In genomic region chr7:30457629-30458330, GRCm38 (mm10) we compare ENCODE assay signal across 10 mouse cellular contexts. TPM values are rescaled to one million over a fixed set of nuclear protein-coding genes. Genes with fewer than 3 reads are reported as not detected.
DNase-seq lines count a peak whose midpoint lies in the region; ATAC-seq and TF ChIP-seq lines count a peak whose summit lies in the region.
"Had no signal": no experiment of that assay in that cellular context is flagged by ENCODE, and none has a peak within 500 bp of the region (broad histone marks: within the 10 kb centered on the region; RNA-seq: fewer than 3 reads in every experiment).

Gene Kirrel2, minus strand, starts transcription at chr7:30457690.
Gene Nphs1, plus strand, starts transcription at chr7:30458315.

- peaks cover 100% of the 10 kb centered on the region for H3K4me1 ChIP-seq in E14TG2a.4 (replicated peaks; ENCODE audit: low read depth, low read length)
- H3K4me1 ChIP-seq in forebrain, postnatal 0 days (ENCODE audit: insufficient read depth): peaks cover 4% of the 10 kb centered on the region; the same call in 1 of the 2 replicates

- intact Hi-C loops in left cerebral cortex, adult 2 months (cut with DNase I): no loop called here

- DNase-seq in cerebellum, adult 11-12 months: peak; percentile 13
- peak; percentile 56 for DNase-seq in forebrain, postnatal 0 days
- DNase-seq in left cerebral cortex, adult 2 months (ENCODE audit: extremely low spot score in 1 of 2, low spot score in 2 of 2): peak; percentile 64 to 67
- peak; percentile 82 for DNase-seq in retina, postnatal 1 day
- no peak for DNase-seq in adrenal gland, postnatal 10 days
- DNase-seq in gastrocnemius, postnatal 10 days: no peak

- peak within 1 kb of the TSS; percentile 42 for H3K4me2 ChIP-seq in forebrain, postnatal 0 days (ENCODE audit: low read depth)

- H3K9ac ChIP-seq in forebrain, postnatal 0 days: no peak within 1 kb of the TSS

- H3K36me3 ChIP-seq in E14TG2a.4 (ENCODE audit: insufficient read depth, low read length): peaks cover 50% of the 10 kb centered on the region
- no peaks in the 10 kb centered on the region for H3K36me3 ChIP-seq in forebrain, postnatal 0 days (ENCODE audit: insufficient read depth)

- peak within 1 kb of the TSS; percentile 84 for H3K4me3 ChIP-seq in E14TG2a.4 (replicated peaks; ENCODE audit: low read length)
- peak within 1 kb of the TSS; percentile 11 for H3K4me3 ChIP-seq in forebrain, postnatal 0 days (ENCODE audit: low read depth, low read length)
- peak within 1 kb of the TSS; percentile 45 for H3K4me3 ChIP-seq in left cerebral cortex, adult 2 months

- no peaks in the 10 kb centered on the region for H3K9me3 ChIP-seq in E14TG2a.4 (ENCODE audit: low read length)
- H3K9me3 ChIP-seq in forebrain, postnatal 0 days (ENCODE audit: low read length): 0 out of 2 replicates have a peak, but pooled peaks cover 4% of the 10 kb centered on the region

- H3K27me3 ChIP-seq in E14TG2a.4 (ENCODE audit: insufficient read depth, low read length): no peaks in the 10 kb centered on the region
- H3K27me3 ChIP-seq in forebrain, postnatal 0 days (ENCODE audit: insufficient read depth, low read length): peaks cover 77% of the 10 kb centered on the region

- no peak for TF ChIP-seq CTCF in E14TG2a.4 (conservative IDR thresholded peaks at IDR 0.05; ENCODE audit: low read length)
- TF ChIP-seq CTCF in forebrain, postnatal 0 days (IDR thresholded peaks at IDR 0.05; ENCODE audit: low read depth): no peak
- TF ChIP-seq CTCF in left cerebral cortex, adult 2 months (IDR thresholded peaks at IDR 0.05): no peak

- no peak for ATAC-seq in cerebellum, adult (ENCODE audit: insufficient number of reproducible peaks, low FRiP score, low TSS enrichment)
- peak; percentile 92 for ATAC-seq in forebrain, postnatal 0 days

- WGBS in forebrain, postnatal 0 days: 6% methylated on average over 16 of the region's 16 CpGs

- H3K27ac ChIP-seq in forebrain, postnatal 0 days (ENCODE audit: low read depth, low read length): no peak within 1 kb of the TSS
- peak within 1 kb of the TSS; percentile 72 for H3K27ac ChIP-seq in left cerebral cortex, adult 2 months
- H3K27ac ChIP-seq: macrophage had no signal

RNA-seq across cellular contexts. Expression of gene Kirrel2, which starts in this region (rescaled TPM):
- 0.46 and 2.1 TPM in 2 replicates for total RNA-seq in forebrain, postnatal 0 days (2014; rRNA removed)
- polyA plus RNA-seq in forebrain, postnatal 0 days (2015; fragmentation: Nextera tagmentation; extraction: Ambion mirVana): 0.07 and 0.11 TPM in 2 replicates
- total RNA-seq in left cerebral cortex, adult 2 months (2021): 10 to 100 TPM; 11.0 to 11.9 TPM
- total RNA-seq in adrenal gland, postnatal 10 days (2021): not detected
- total RNA-seq in gastrocnemius, postnatal 10 days (2021): not detected
- total RNA-seq: common myeloid progenitor, adult 5-6 weeks had no signal
- polyA plus RNA-seq: macrophage had no signal

RNA-seq across cellular contexts. Expression of gene Nphs1, which starts in this region (rescaled TPM):
- total RNA-seq in forebrain, postnatal 0 days (2014; rRNA removed): 0.08 TPM in 1 of 2 replicates, not detected in the other
- polyA plus RNA-seq in forebrain, postnatal 0 days (2015; fragmentation: Nextera tagmentation; extraction: Ambion mirVana): 0.06 and 0.09 TPM in 2 replicates
- total RNA-seq in left cerebral cortex, adult 2 months (2021): 1 to 10 TPM in 1 of 2 experiments, under 1 TPM in 1; 0.79 to 1.1 TPM
- total RNA-seq in adrenal gland, postnatal 10 days (2021): not detected
- total RNA-seq in gastrocnemius, postnatal 10 days (2021): not detected
- polyA plus RNA-seq: macrophage had no signal

Comparison
In these comparisons a context has a peak if more than half of its experiments do, and no peak if none do; other contexts are left out.
1. DNase-seq: peak in cerebellum, adult 11-12 months (single experiment), forebrain, postnatal 0 days (single experiment), left cerebral cortex, adult 2 months (2 of 2) and retina, postnatal 1 day (single experiment); none in adrenal gland, postnatal 10 days (single experiment) and gastrocnemius, postnatal 10 days (single experiment).
2. H3K4me3 ChIP-seq: peak in every context shown above with its lines; median percentile 84 in E14TG2a.4; 45 in left cerebral cortex, adult 2 months; 11 in forebrain, postnatal 0 days.